Mouse (Mus musculus) bone marrow macrophage, adult 2 months (primary cell): Measurements from ENCODE around the gene St3gal4.

ENCODE experiments used
- CTCF ChIP-seq: IDR thresholded peaks from 2 replicates; pipeline ENCODE4 v1.5.1; 2012; ENCODE audit warnings: low read depth, mild to moderate bottlenecking, low read length, moderate library complexity
- POLR2A ChIP-seq: IDR thresholded peaks from 2 replicates; pipeline ENCODE4 v1.6.1; 2012; ENCODE audit warnings: mild to moderate bottlenecking, low read depth, low read length, borderline replicate concordance

GRCm38 (mm10) chr9:35139231-35139744 is 20.2 kb upstream of the St3gal4 start:
- TF ChIP-seq CTCF (no peak), POLR2A (no peak)
